ENCODE assay signal across 16 mouse cellular contexts in the genomic region with DNA sequence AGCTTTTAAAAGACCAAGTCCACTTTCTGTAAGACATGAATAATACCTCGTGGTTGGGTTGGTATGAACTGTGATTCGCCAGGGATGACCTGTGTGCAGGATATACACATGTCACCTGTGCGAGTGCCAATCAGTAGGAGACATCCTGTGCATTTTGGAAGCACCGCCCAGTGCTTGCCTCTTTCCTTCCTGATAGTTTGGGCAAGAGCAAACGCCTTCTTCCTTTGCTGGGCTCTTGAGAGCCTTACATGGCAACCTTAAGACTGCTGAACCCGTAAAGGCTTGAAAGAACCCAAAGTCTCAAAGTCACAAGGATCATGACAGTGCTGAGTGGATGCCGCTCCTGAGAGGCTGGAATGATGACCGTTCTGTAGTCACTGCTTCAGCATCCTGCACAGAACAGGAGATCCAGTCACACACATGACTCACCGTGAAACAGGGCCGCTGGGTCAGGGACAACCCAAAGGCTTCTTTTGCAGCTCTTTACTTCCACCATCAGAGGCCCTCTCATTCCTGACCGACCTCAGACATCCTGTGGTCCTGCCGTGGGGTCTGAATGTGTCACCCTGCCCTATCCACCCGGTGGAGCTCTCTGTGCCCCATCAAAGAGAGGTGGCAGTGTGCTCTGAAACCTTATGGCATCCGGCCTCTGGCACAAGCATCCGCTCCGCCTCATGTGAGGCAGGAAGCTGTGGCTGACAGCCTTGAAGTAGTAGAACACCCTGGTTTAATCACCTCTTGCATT. TPM values are rescaled to one million over a fixed set of nuclear protein-coding genes. Genes with fewer than 3 reads are reported as not detected.
DNase-seq lines count a peak whose midpoint lies in the region; ATAC-seq lines count a peak whose summit lies in the region.
"Had no signal": no experiment of that assay in that cellular context is flagged by ENCODE, and none has a peak within 500 bp of the region (broad histone marks: within the 10 kb centered on the region; RNA-seq: fewer than 3 reads in every experiment).

No protein-coding gene starts in this region.

- WGBS in limb, embryonic 10.5 days = 89% methylated on average over 16 of the region's 16 CpGs

- H3K4me3 ChIP-seq in limb, embryonic 10.5 days = no peak overlapping the region
- H3K4me3 ChIP-seq: embryonic facial prominence, embryonic 13.5 days; layer of hippocampus, adult 2 months; lung, embryonic 15.5 days; midbrain, embryonic 15.5 days had no signal

- peak; percentile 94 for DNase-seq in 416B (ENCODE audit: low read depth)
- no peak for DNase-seq in limb, embryonic 10.5 days (ENCODE audit: low spot score)
- peak; percentile 81 for DNase-seq in splenic B cell, adult 2 months (ENCODE audit: low read depth, low spot score)
- DNase-seq in kidney, postnatal 36 days = no peak
- DNase-seq in layer of hippocampus, postnatal 25 days (ENCODE audit: extremely low spot score in 1 of 2, low spot score in 1 of 2) = no peak
- no peak for DNase-seq in cerebellum, postnatal 36 days
- DNase-seq in gastrocnemius, adult 18-20 months (ENCODE audit: low spot score) = no peak
- DNase-seq: cerebellum, adult 9-10 months; kidney, adult 18-20 months had no signal

- peak overlapping the region; percentile 16; the same call in 1 of the 2 replicates for H3K27ac ChIP-seq in limb, embryonic 10.5 days
- H3K27ac ChIP-seq: embryonic facial prominence, embryonic 13.5 days; layer of hippocampus, adult 2 months; lung, embryonic 15.5 days; midbrain, embryonic 15.5 days had no signal

- ATAC-seq in activated CD4-positive, CD25-positive, alpha-beta regulatory T cell, adult 4 months = peak; percentile 92
- ATAC-seq: forebrain, embryonic 16.5 days; midbrain, embryonic 15.5 days had no signal

- H3K36me3 ChIP-seq in limb, embryonic 10.5 days = no peaks in the 10 kb centered on the region
- H3K36me3 ChIP-seq in splenic B cell, adult 2 months (ENCODE audit: control insufficient read depth, insufficient read depth, low read length, poor library complexity, severe bottlenecking) = no peaks in the 10 kb centered on the region
- H3K36me3 ChIP-seq: embryonic facial prominence, embryonic 13.5 days; G1E; lung, embryonic 15.5 days; midbrain, embryonic 15.5 days had no signal

- H3K27me3 ChIP-seq in limb, embryonic 10.5 days (ENCODE audit: low read depth, poor library complexity, severe bottlenecking) = no peaks in the 10 kb centered on the region
- no peaks in the 10 kb centered on the region for H3K27me3 ChIP-seq in splenic B cell, adult 2 months (ENCODE audit: control insufficient read depth, insufficient read depth, low read length, poor library complexity, severe bottlenecking)
- H3K27me3 ChIP-seq: embryonic facial prominence, embryonic 13.5 days; lung, embryonic 15.5 days; midbrain, embryonic 15.5 days had no signal

- no peaks in the 10 kb centered on the region for H3K9me3 ChIP-seq in limb, embryonic 10.5 days (replicated peaks)
- H3K9me3 ChIP-seq: embryonic facial prominence, embryonic 13.5 days; G1E; lung, embryonic 15.5 days; midbrain, embryonic 15.5 days had no signal

- H3K4me1 ChIP-seq in limb, embryonic 10.5 days = peaks cover 22% of the 10 kb centered on the region
- H3K4me1 ChIP-seq: lung, embryonic 15.5 days; midbrain, embryonic 15.5 days had no signal

RNA-seq across cellular contexts. Expression of gene Cyfip2, which starts 13.8 kb away (rescaled TPM):
- 10 to 100 TPM; 66.7 to 74.4 TPM for polyA plus RNA-seq in activated CD4-positive, CD25-positive, alpha-beta regulatory T cell, adult 4 months (2017; shearing (Covaris generic))
- 9.7 and 14.7 TPM in 2 replicates for polyA plus RNA-seq in limb, embryonic 10.5 days (2016; fragmentation: Nextera tagmentation; extraction: Ambion mirVana)
- total RNA-seq in layer of hippocampus, postnatal 25 days (2021) = 100 to 1,000 TPM; 483 to 493 TPM
- total RNA-seq in gastrocnemius, adult 18-20 months (2021) = 10 to 100 TPM; 12.4 to 14.0 TPM

Comparison
In these comparisons a context has a peak if more than half of its experiments do, and no peak if none do; other contexts are left out.
1. DNase-seq: peak in 416B (single experiment) and splenic B cell, adult 2 months (single experiment); none in limb, embryonic 10.5 days (single experiment), kidney, postnatal 36 days (0 of 2), layer of hippocampus, postnatal 25 days (0 of 2), cerebellum, postnatal 36 days (0 of 2) and gastrocnemius, adult 18-20 months (single experiment).
2. RNA of gene Cyfip2, which starts 13.8 kb away (total RNA-seq): 483 to 493 TPM in layer of hippocampus, postnatal 25 days; 12.4 to 14.0 TPM in gastrocnemius, adult 18-20 months; every median in the first group is over 10 times any median in the second.